Mouse (Mus musculus) embryonic facial prominence, embryonic 15.5 days (tissue): ENCODE data around the gene Slc23a2. TPM values are rescaled to one million over a fixed set of nuclear protein-coding genes. Genes with fewer than 3 reads are reported as not detected.

Source experiments
- ATAC-seq: fragments of 200-750 bp; cut with Nextera tagmentation; 2 replicates; pipeline ENCODE4 v1.8.0; 2017; ENCODE audit warnings: low read depth, moderate TSS enrichment; ENCODE audit not compliant: insufficient number of reproducible peaks, low FRiP score, low TSS enrichment
- H3K27ac ChIP-seq: fragments of 300-500 bp; sonication (generic); replicated peaks from 2 replicates; pipeline ENCODE4 v1.5.1; 2015; ENCODE audit warnings: mild to moderate bottlenecking, inconsistent platforms
- H3K27me3 ChIP-seq: fragments of 300-500 bp; sonication (generic); 2 replicates; pipeline ENCODE4 v1.6.1; 2015; ENCODE audit warnings: inconsistent platforms
- H3K36me3 ChIP-seq: fragments of 300-500 bp; sonication (generic); 2 replicates; pipeline ENCODE4 v1.6.1; 2015; ENCODE audit warnings: mild to moderate bottlenecking, inconsistent platforms
- H3K4me1 ChIP-seq: fragments of 300-500 bp; sonication (generic); 2 replicates; pipeline ENCODE4 v1.6.1; 2015; ENCODE audit warnings: inconsistent platforms
- H3K4me2 ChIP-seq: fragments of 300-500 bp; sonication (generic); replicated peaks from 2 replicates; pipeline ENCODE4 v1.6.1; 2015; ENCODE audit warnings: mild to moderate bottlenecking, inconsistent platforms
- H3K4me3 ChIP-seq: fragments of 300-500 bp; sonication (generic); replicated peaks from 2 replicates; pipeline ENCODE4 v1.5.1; 2015; ENCODE audit warnings: mild to moderate bottlenecking, inconsistent platforms
- H3K9ac ChIP-seq: fragments of 300-500 bp; sonication (generic); 2 replicates; pipeline ENCODE4 v1.6.1; 2015; ENCODE audit warnings: inconsistent platforms
- H3K9me3 ChIP-seq: fragments of 300-500 bp; sonication (generic); replicated peaks from 2 replicates; pipeline ENCODE4 v1.6.1; 2016; ENCODE audit warnings: inconsistent platforms
- WGBS: fragments of 180-500 bp; shearing (Covaris S2); methylation state at CpG from one replicate; pipeline ENCODE4 v1.1.7; 2015; 5-methylcytosine and 5-hydroxymethylcytosine counted together
- polyA plus RNA-seq: library from polyadenylated mRNA; unstranded; fragments of >200 nt; fragmentation: Nextera tagmentation; extraction: Ambion mirVana; gene quantifications from 2 replicates; pipeline ENCODE4 v1.2.1, GENCODE M21; 2015

Gene Slc23a2
- polyA plus RNA-seq, 1 experiment from 2014 or later, result 14.0 TPM

- no peaks in the 10 kb centered on the region for H3K27me3 ChIP-seq
- no peak overlapping the region for H3K27ac ChIP-seq
- H3K36me3 ChIP-seq, result peaks cover 30% of the 10 kb centered on the region
Observed at GRCm38 (mm10) chr2:132069985-132070735, 74.7 kb downstream of the Slc23a2 start.

GRCm38 (mm10) chr2:132064185-132064831 lies 80.6 kb downstream of the Slc23a2 start:
- no peak overlapping the region for H3K4me3 ChIP-seq
- H3K4me1 ChIP-seq, result no peaks in the 10 kb centered on the region
- no peak overlapping the region for H3K4me2 ChIP-seq
- H3K27me3 ChIP-seq, result no peaks in the 10 kb centered on the region
- WGBS, result 73% methylated on average over 11 of the region's 11 CpGs
- no peaks in the 10 kb centered on the region for H3K9me3 ChIP-seq
- H3K9ac ChIP-seq, result no peak overlapping the region
- H3K36me3 ChIP-seq, result peaks cover 32% of the 10 kb centered on the region
- no peak for ATAC-seq
- no peak overlapping the region for H3K27ac ChIP-seq

More at GRCm38 (mm10) chr2:132069985-132070735, 74.7 kb downstream of the Slc23a2 start:
- no peaks in the 10 kb centered on the region for H3K4me1 ChIP-seq
- no peaks in the 10 kb centered on the region for H3K9me3 ChIP-seq
- 55% methylated on average over 10 of the region's 10 CpGs for WGBS
- no peak overlapping the region for H3K4me3 ChIP-seq
- no peak for ATAC-seq
- H3K9ac ChIP-seq, result no peak overlapping the region
- no peak overlapping the region for H3K4me2 ChIP-seq

GRCm38 (mm10) chr2:132063776-132064175 lies 81.1 kb downstream of the Slc23a2 start:
- Histone ChIP-seq H3K4me3 (no peak overlapping the region), H3K27me3 (no peaks in the 10 kb centered on the region), H3K4me1 (no peaks in the 10 kb centered on the region), H3K9me3 (no peaks in the 10 kb centered on the region), H3K4me2 (no peak overlapping the region), H3K36me3 (peaks cover 31% of the 10 kb centered on the region), H3K9ac (no peak overlapping the region), H3K27ac (no peak overlapping the region)
- WGBS, result 86% methylated on average over 3 of the region's 3 CpGs
- ATAC-seq, result no peak

- WGBS, result 93% methylated on average over 11 of the region's 11 CpGs
- no peaks in the 10 kb centered on the region for H3K4me1 ChIP-seq
- H3K9me3 ChIP-seq, result no peaks in the 10 kb centered on the region
- no peak overlapping the region for H3K9ac ChIP-seq
- no peaks in the 10 kb centered on the region for H3K27me3 ChIP-seq
- ATAC-seq, result no peak
- no peak overlapping the region for H3K4me2 ChIP-seq
- no peak overlapping the region for H3K27ac ChIP-seq
- peaks cover 44% of the 10 kb centered on the region for H3K36me3 ChIP-seq
- no peak overlapping the region for H3K4me3 ChIP-seq
Observed at GRCm38 (mm10) chr2:132061884-132062283, 83.0 kb downstream of the Slc23a2 start.

GRCm38 (mm10) chr2:132059919-132060318 lies 85.0 kb downstream of the Slc23a2 start:
- Histone ChIP-seq H3K4me1 (no peaks in the 10 kb centered on the region), H3K4me2 (no peak overlapping the region), H3K9me3 (no peaks in the 10 kb centered on the region), H3K27me3 (no peaks in the 10 kb centered on the region), H3K4me3 (no peak overlapping the region), H3K27ac (no peak overlapping the region), H3K36me3 (peaks cover 56% of the 10 kb centered on the region), H3K9ac (no peak overlapping the region)
- no peak for ATAC-seq
- 78% methylated on average over 8 of the region's 8 CpGs for WGBS

GRCm38 (mm10) chr2:132055349-132055753 lies 89.6 kb downstream of the Slc23a2 start:
- no peak overlapping the region for H3K4me3 ChIP-seq
- H3K27me3 ChIP-seq, result no peaks in the 10 kb centered on the region
- ATAC-seq, result no peak
- no peak overlapping the region for H3K9ac ChIP-seq
- WGBS, result 81% methylated on average over 8 of the region's 8 CpGs
- no peak overlapping the region for H3K27ac ChIP-seq
- no peaks in the 10 kb centered on the region for H3K9me3 ChIP-seq
- peaks cover 40% of the 10 kb centered on the region for H3K36me3 ChIP-seq
- peaks cover 5% of the 10 kb centered on the region; the same call in 1 of the 2 replicates for H3K4me1 ChIP-seq
- H3K4me2 ChIP-seq, result no peak overlapping the region

GRCm38 (mm10) chr2:132053824-132054223 lies 91.1 kb downstream of the Slc23a2 start:
- Histone ChIP-seq H3K27ac (no peak overlapping the region), H3K4me2 (no peak overlapping the region), H3K27me3 (no peaks in the 10 kb centered on the region), H3K4me1 (peaks cover 5% of the 10 kb centered on the region; the same call in 1 of the 2 replicates), H3K9ac (no peak overlapping the region), H3K36me3 (peaks cover 33% of the 10 kb centered on the region), H3K4me3 (no peak overlapping the region), H3K9me3 (no peaks in the 10 kb centered on the region)
- WGBS, result 91% methylated on average over 4 of the region's 4 CpGs
- ATAC-seq, result no peak

- Histone ChIP-seq H3K9me3 (no peaks in the 10 kb centered on the region), H3K27me3 (no peaks in the 10 kb centered on the region), H3K4me3 (no peak overlapping the region), H3K36me3 (peaks cover 17% of the 10 kb centered on the region), H3K4me2 (no peak overlapping the region), H3K9ac (no peak overlapping the region), H3K27ac (no peak overlapping the region), H3K4me1 (peaks cover 5% of the 10 kb centered on the region; the same call in 1 of the 2 replicates)
- no peak for ATAC-seq
- 78% methylated on average over 5 of the region's 5 CpGs for WGBS
Observed at GRCm38 (mm10) chr2:132051798-132052197, 93.1 kb downstream of the Slc23a2 start.

- ATAC-seq, result no peak
- 13% methylated on average over 3 of the region's 3 CpGs for WGBS
Observed at GRCm38 (mm10) chr2:132049921-132050320, 95.0 kb downstream of the Slc23a2 start.

GRCm38 (mm10) chr2:132049491-132049890 lies 95.4 kb downstream of the Slc23a2 start:
- no peak overlapping the region for H3K4me2 ChIP-seq
- no peak overlapping the region for H3K27ac ChIP-seq
- no peaks in the 10 kb centered on the region for H3K36me3 ChIP-seq
- no peak for ATAC-seq
- 64% methylated on average over 3 of the region's 3 CpGs for WGBS
- H3K4me3 ChIP-seq, result no peak overlapping the region
- H3K4me1 ChIP-seq, result peaks cover 5% of the 10 kb centered on the region; the same call in 1 of the 2 replicates
- no peaks in the 10 kb centered on the region for H3K27me3 ChIP-seq
- no peak overlapping the region for H3K9ac ChIP-seq
- H3K9me3 ChIP-seq, result no peaks in the 10 kb centered on the region

More at GRCm38 (mm10) chr2:132049921-132050320, 95.0 kb downstream of the Slc23a2 start:
- Histone ChIP-seq H3K27ac (no peak overlapping the region), H3K9ac (no peak overlapping the region), H3K27me3 (no peaks in the 10 kb centered on the region), H3K4me3 (no peak overlapping the region), H3K9me3 (no peaks in the 10 kb centered on the region), H3K4me2 (no peak overlapping the region), H3K36me3 (no peaks in the 10 kb centered on the region), H3K4me1 (peaks cover 5% of the 10 kb centered on the region; the same call in 1 of the 2 replicates)

- peaks cover 13% of the 10 kb centered on the region for H3K4me1 ChIP-seq
- no peaks in the 10 kb centered on the region for H3K9me3 ChIP-seq
- H3K36me3 ChIP-seq, result no peaks in the 10 kb centered on the region
- ATAC-seq, result no peak; the same call in 1 of the 2 replicates
- H3K4me3 ChIP-seq, result no peak overlapping the region
- H3K27ac ChIP-seq, result no peak overlapping the region
- 79% methylated on average over 11 of the region's 11 CpGs for WGBS
- H3K4me2 ChIP-seq, result no peak overlapping the region
- H3K9ac ChIP-seq, result no peak overlapping the region
- H3K27me3 ChIP-seq, result no peaks in the 10 kb centered on the region
Observed at GRCm38 (mm10) chr2:132048143-132048772, 96.7 kb downstream of the Slc23a2 start.
